Mouse (Mus musculus) lung, postnatal 0 days (tissue): Measurements from ENCODE around the gene Krtap9-5.

Experiments
- CTCF ChIP-seq: IDR thresholded peaks from 2 replicates; pipeline ENCODE4 v1.5.1; 2016; ENCODE audit warnings: antibody characterized with exemption, mild to moderate bottlenecking
- EP300 ChIP-seq: IDR thresholded peaks from 2 replicates; pipeline ENCODE4 v1.6.1; 2016; ENCODE audit warnings: antibody characterized with exemption, mild to moderate bottlenecking, control low read depth

DNA sequence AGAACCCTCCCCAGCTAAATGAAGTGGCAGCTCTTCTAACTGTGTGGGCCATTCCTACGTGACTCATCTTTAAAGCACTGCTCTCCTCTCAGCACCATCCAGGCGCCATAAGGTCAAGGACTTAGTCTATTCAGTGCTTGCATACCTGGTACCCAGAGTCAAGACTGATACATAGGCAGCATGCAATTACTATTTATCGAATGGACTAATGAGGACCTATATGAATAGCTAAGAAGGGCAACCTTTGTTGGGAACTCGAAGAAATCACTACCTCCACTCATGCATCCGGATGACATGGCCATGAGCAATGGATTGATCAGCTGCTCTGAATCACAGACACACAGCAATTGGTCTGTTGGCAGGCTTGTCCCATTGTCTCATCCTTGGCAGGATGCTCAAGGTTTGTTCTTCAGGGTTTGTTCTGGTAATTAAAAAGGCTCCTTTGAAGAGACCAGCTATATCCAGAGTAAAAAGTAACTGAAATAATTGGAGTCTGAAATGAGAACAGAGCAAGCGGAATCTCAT is 41.7 kb downstream of the Krtap9-5 start:
- TF ChIP-seq CTCF (no peak), EP300 (no peak)
